Mouse (Mus musculus) midbrain, embryonic 11.5 days (tissue): Measurements from ENCODE around the gene Ccdc30. TPM values are rescaled to one million over a fixed set of nuclear protein-coding genes. Genes with fewer than 3 reads are reported as not detected.

Source experiments
- ATAC-seq: fragments of 200-750 bp; cut with Nextera tagmentation; 2 replicates; pipeline ENCODE4 v1.8.0; 2017; ENCODE audit warnings: moderate TSS enrichment, moderate library complexity; ENCODE audit not compliant: low FRiP score
- DNase-seq: peaks from one replicate; pipeline ENCODE4 v3.0.0; 2015; ENCODE audit warnings: low spot score; ENCODE audit errors: missing footprints
- H3K27ac ChIP-seq: fragments of 300-500 bp; sonication (generic); 2 replicates; pipeline ENCODE4 v1.5.1; 2014; ENCODE audit warnings: low read depth, low read length
- H3K27me3 ChIP-seq: fragments of 300-500 bp; sonication (generic); 2 replicates; pipeline ENCODE4 v1.6.1; 2014; ENCODE audit warnings: mild to moderate bottlenecking, low read length, moderate library complexity, mixed read lengths; ENCODE audit not compliant: control insufficient read depth, insufficient read depth
- H3K36me3 ChIP-seq: fragments of 300-500 bp; sonication (generic); 2 replicates; pipeline ENCODE4 v1.6.1; 2014; ENCODE audit warnings: mild to moderate bottlenecking, low read length, moderate library complexity, mixed read lengths; ENCODE audit not compliant: control insufficient read depth, insufficient read depth
- H3K4me1 ChIP-seq: fragments of 300-500 bp; sonication (generic); 2 replicates; pipeline ENCODE4 v1.6.1; 2014; ENCODE audit warnings: low read length; ENCODE audit not compliant: control insufficient read depth, insufficient read depth
- H3K4me2 ChIP-seq: fragments of 300-500 bp; sonication (generic); 2 replicates; pipeline ENCODE4 v1.6.1; 2014; ENCODE audit warnings: mild to moderate bottlenecking, moderate library complexity
- H3K4me3 ChIP-seq: fragments of 300-500 bp; sonication (generic); 2 replicates; pipeline ENCODE4 v1.5.1; 2014; ENCODE audit warnings: low read depth, low read length
- H3K9ac ChIP-seq: fragments of 300-500 bp; sonication (generic); 2 replicates; pipeline ENCODE4 v1.6.1; 2014; ENCODE audit warnings: low read length
- H3K9me3 ChIP-seq: fragments of 300-500 bp; sonication (generic); 2 replicates; pipeline ENCODE4 v1.6.1; 2016; ENCODE audit warnings: low read length; ENCODE audit not compliant: control insufficient read depth
- WGBS: fragments of 180-500 bp; shearing (Covaris S2); extraction: QIAGEN DNeasy Blood & Tissue Kit; methylation state at CpG from one replicate; pipeline ENCODE4 v1.1.7; 2014; 5-methylcytosine and 5-hydroxymethylcytosine counted together
- polyA plus RNA-seq: library from polyadenylated mRNA; unstranded; fragments of >200 nt; fragmentation: Nextera tagmentation; extraction: Ambion mirVana; gene quantifications from 2 replicates; pipeline ENCODE4 v1.2.1, GENCODE M21; 2014

The Ccdc30 gene
- polyA plus RNA-seq = 8.8 and 10.4 TPM in 2 replicates

DNA sequence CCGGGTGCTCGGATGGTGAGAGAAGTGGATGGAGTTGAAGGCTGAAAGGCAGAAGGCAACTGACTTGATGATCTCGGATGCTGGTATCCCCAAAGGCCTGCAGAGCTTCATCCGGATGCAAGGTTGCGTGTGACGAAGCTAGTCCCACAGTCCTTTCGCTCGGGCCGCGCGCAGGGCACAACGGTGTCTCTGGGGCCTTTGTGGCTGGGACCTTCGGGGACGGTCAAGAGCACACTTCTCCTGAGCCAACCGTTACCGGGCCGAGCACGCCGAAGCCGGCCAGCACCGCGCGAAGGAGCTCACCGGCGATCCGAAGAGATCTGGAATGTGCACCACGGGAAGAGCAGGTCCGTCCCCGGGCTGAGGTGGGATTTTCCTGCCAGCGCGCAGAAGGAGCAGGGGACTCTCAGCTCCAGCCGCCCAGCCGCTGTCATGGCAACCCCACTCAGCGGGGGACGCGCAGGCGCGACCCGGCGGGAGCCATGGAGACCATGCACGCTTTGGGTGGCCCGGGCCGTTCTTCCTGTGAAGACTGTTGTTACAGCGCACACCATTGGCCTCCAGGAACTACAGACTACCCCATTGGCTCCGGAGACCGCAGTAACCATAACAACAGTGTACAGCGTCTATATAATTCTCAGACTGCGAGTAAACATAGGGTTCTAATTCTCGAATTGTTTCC is at the start of gene Ccdc30:
Gene Ccdc30, minus strand, starts transcription at position 450 of the 682 bp plus-strand sequence.
- Histone ChIP-seq H3K36me3 (no peaks in the 10 kb centered on the region), H3K27ac (peak within 1 kb of the TSS; percentile 35; the same call in 1 of the 2 replicates), H3K4me2 (peak within 1 kb of the TSS; percentile 82), H3K4me3 (peak within 1 kb of the TSS; percentile 61), H3K27me3 (no peaks in the 10 kb centered on the region), H3K4me1 (no peaks in the 10 kb centered on the region; the same call in 1 of the 2 replicates), H3K9ac (peak within 1 kb of the TSS; percentile 81), H3K9me3 (no peaks in the 10 kb centered on the region)
- peak; percentile 100 for DNase-seq
- under 1% methylated on average over 49 of the region's 49 CpGs for WGBS
- ATAC-seq = peak; percentile 100

GRCm38 (mm10) chr4:119463756-119464419 is 48.6 kb upstream of the Ccdc30 start:
- Histone ChIP-seq H3K4me1 (no peaks in the 10 kb centered on the region), H3K9ac (no peak overlapping the region), H3K27ac (no peak overlapping the region), H3K36me3 (no peaks in the 10 kb centered on the region), H3K27me3 (no peaks in the 10 kb centered on the region), H3K9me3 (no peaks in the 10 kb centered on the region), H3K4me2 (no peak overlapping the region), H3K4me3 (no peak overlapping the region)
- 82% methylated on average over 13 of the region's 13 CpGs for WGBS
- DNase-seq (peak; percentile 39), ATAC-seq (no peak)

GRCm38 (mm10) chr4:119462858-119463755 is 47.8 kb upstream of the Ccdc30 start:
- H3K4me2 ChIP-seq = no peak overlapping the region
- peak; percentile 75 for DNase-seq
- ATAC-seq = no peak
- H3K9me3 ChIP-seq = no peaks in the 10 kb centered on the region
- H3K36me3 ChIP-seq = no peaks in the 10 kb centered on the region
- H3K27ac ChIP-seq = no peak overlapping the region
- no peak overlapping the region for H3K4me3 ChIP-seq
- H3K4me1 ChIP-seq = no peaks in the 10 kb centered on the region
- 76% methylated on average over 11 of the region's 11 CpGs for WGBS
- no peak overlapping the region for H3K9ac ChIP-seq
- no peaks in the 10 kb centered on the region for H3K27me3 ChIP-seq

- H3K27ac ChIP-seq = no peak overlapping the region
- WGBS = 93% methylated on average over 3 of the region's 3 CpGs
Observed at GRCm38 (mm10) chr4:119462457-119462856, 47.1 kb upstream of the Ccdc30 start.

DNA sequence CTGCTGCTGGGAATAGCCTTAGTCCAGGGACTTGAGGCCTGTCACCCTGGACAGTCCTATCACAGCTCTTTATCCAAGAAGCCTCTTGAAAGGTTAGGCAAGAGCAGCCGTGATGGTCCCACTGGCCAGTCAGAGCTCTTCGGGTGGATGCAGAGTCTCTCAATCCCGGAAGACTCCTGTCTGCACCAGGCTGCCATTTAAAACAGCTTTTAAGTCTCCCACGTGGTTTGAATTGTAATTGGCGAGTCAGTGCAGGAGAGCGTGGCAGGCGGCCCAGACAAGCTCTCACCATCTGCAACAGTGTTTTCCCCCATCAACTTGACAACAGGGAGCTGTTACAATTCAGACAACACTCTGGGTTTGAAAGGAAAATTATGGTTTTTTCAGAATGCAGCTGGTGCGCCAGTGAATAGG is 45.4 kb upstream of the Ccdc30 start:
- H3K4me1 ChIP-seq = no peaks in the 10 kb centered on the region
- peak; percentile 79 for ATAC-seq
- H3K27ac ChIP-seq = peak overlapping the region; percentile 20; the same call in 1 of the 2 replicates
- no peaks in the 10 kb centered on the region for H3K9me3 ChIP-seq
- 49% methylated on average over 8 of the region's 8 CpGs for WGBS
- no peak for DNase-seq
- no peaks in the 10 kb centered on the region for H3K36me3 ChIP-seq
- H3K27me3 ChIP-seq = no peaks in the 10 kb centered on the region
- H3K4me2 ChIP-seq = no peak overlapping the region
- H3K4me3 ChIP-seq = no peak overlapping the region
- no peak overlapping the region; the same call in 1 of the 2 replicates for H3K9ac ChIP-seq

More at GRCm38 (mm10) chr4:119462457-119462856, 47.1 kb upstream of the Ccdc30 start:
- H3K9ac ChIP-seq = no peak overlapping the region
- no peak overlapping the region for H3K4me2 ChIP-seq
- no peaks in the 10 kb centered on the region for H3K4me1 ChIP-seq
- no peaks in the 10 kb centered on the region for H3K36me3 ChIP-seq
- no peaks in the 10 kb centered on the region for H3K27me3 ChIP-seq
- no peaks in the 10 kb centered on the region for H3K9me3 ChIP-seq
- ATAC-seq (no peak), DNase-seq (peak; percentile 65)
- H3K4me3 ChIP-seq = no peak overlapping the region

- H3K27ac ChIP-seq = peak overlapping the region; percentile 20; the same call in 1 of the 2 replicates
- H3K4me3 ChIP-seq = no peak overlapping the region
- 70% methylated on average over 5 of the region's 5 CpGs for WGBS
- no peaks in the 10 kb centered on the region for H3K27me3 ChIP-seq
- ATAC-seq (no peak), DNase-seq (no peak)
- no peaks in the 10 kb centered on the region for H3K9me3 ChIP-seq
- H3K4me2 ChIP-seq = no peak overlapping the region
- H3K36me3 ChIP-seq = no peaks in the 10 kb centered on the region
- no peaks in the 10 kb centered on the region for H3K4me1 ChIP-seq
- no peak overlapping the region for H3K9ac ChIP-seq
Observed at GRCm38 (mm10) chr4:119460296-119460695, 45.0 kb upstream of the Ccdc30 start.

- Histone ChIP-seq H3K36me3 (no peaks in the 10 kb centered on the region), H3K27me3 (no peaks in the 10 kb centered on the region), H3K9ac (no peak overlapping the region), H3K9me3 (no peaks in the 10 kb centered on the region), H3K4me3 (no peak overlapping the region), H3K4me2 (no peak overlapping the region), H3K4me1 (peaks cover 4% of the 10 kb centered on the region), H3K27ac (no peak overlapping the region)
- 17% methylated on average over 6 of the region's 6 CpGs for WGBS
- ATAC-seq (peak; percentile 75), DNase-seq (peak; percentile 87)
Observed at GRCm38 (mm10) chr4:119453533-119453932, 38.2 kb upstream of the Ccdc30 start.

DNA sequence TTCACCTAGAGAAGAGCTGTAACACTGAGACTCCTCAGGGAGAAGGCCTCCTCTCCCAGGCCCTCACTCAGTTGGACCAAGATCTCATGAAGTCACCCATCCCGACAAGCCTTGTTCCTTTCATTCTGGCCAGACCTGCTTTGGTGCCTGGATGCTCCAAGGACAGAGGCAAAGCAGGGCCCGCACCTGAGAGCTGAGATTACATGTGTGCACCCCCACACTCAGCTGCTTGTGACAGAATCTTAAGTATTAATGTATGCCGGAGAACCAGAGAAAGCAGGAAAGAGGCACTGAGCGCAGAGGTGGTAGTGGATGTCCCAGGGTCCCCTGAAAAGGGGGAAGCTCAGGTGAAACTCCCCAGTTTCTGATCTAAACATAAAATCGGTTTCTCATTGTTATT is 37.8 kb upstream of the Ccdc30 start:
- no peaks in the 10 kb centered on the region for H3K27me3 ChIP-seq
- H3K4me3 ChIP-seq = no peak overlapping the region
- H3K4me1 ChIP-seq = peaks cover 4% of the 10 kb centered on the region
- 68% methylated on average over 5 of the region's 5 CpGs for WGBS
- no peaks in the 10 kb centered on the region for H3K36me3 ChIP-seq
- H3K27ac ChIP-seq = no peak overlapping the region
- H3K9me3 ChIP-seq = no peaks in the 10 kb centered on the region
- 0 out of 2 replicates have a peak, but pooled peaks have one; percentile 24 for ATAC-seq
- no peak for DNase-seq
- H3K9ac ChIP-seq = no peak overlapping the region
- no peak overlapping the region for H3K4me2 ChIP-seq
